Mouse (Mus musculus): Measurements from ENCODE around the gene Taf1c. TPM values are rescaled to one million over a fixed set of nuclear protein-coding genes. Genes with fewer than 3 reads are reported as not detected.
A peak's percentile ranks its signal among the peaks of the same experiment; 100 is the strongest.

Taf1c gene
- polyA plus RNA-seq, 1 experiment from 2014 or later: 16.7 TPM

GRCm38 (mm10) chr8:119622555-119622954 lies 17.5 kb upstream of the Taf1c start:
- H3K4me3 ChIP-seq: no peak overlapping the region
- no peak overlapping the region for H3K9ac ChIP-seq (replicated peaks)
- no peaks in the 10 kb centered on the region for H3K27me3 ChIP-seq
- H3K4me1 ChIP-seq: 0 out of 2 replicates have a peak, but pooled peaks cover 4% of the 10 kb centered on the region
- no peak for ATAC-seq (ENCODE audit: low FRiP score, low read depth)
- WGBS: 58% methylated on average over 4 of the region's 4 CpGs
- H3K36me3 ChIP-seq: no peaks in the 10 kb centered on the region
- no peak overlapping the region for H3K27ac ChIP-seq (replicated peaks)
- no peak overlapping the region for H3K4me2 ChIP-seq (replicated peaks)
- H3K9me3 ChIP-seq: no peaks in the 10 kb centered on the region

- no peak for ATAC-seq (ENCODE audit: low FRiP score, low read depth)
- 0 out of 2 replicates have a peak, but pooled peaks cover 3% of the 10 kb centered on the region for H3K4me1 ChIP-seq
- H3K4me2 ChIP-seq (replicated peaks): no peak overlapping the region
- no peak overlapping the region for H3K4me3 ChIP-seq
- H3K27ac ChIP-seq (replicated peaks): no peak overlapping the region
- no peak overlapping the region for H3K9ac ChIP-seq (replicated peaks)
- no peaks in the 10 kb centered on the region for H3K36me3 ChIP-seq
- H3K9me3 ChIP-seq: no peaks in the 10 kb centered on the region
- WGBS: 91% methylated on average over 14 of the region's 14 CpGs
- H3K27me3 ChIP-seq: no peaks in the 10 kb centered on the region
These were observed 15.9 kb upstream of the Taf1c start for GRCm38 (mm10) chr8:119620848-119621465.

- H3K4me3 ChIP-seq: no peak overlapping the region
- H3K4me2 ChIP-seq (replicated peaks): no peak overlapping the region
- WGBS: 78% methylated on average over 6 of the region's 6 CpGs
- ATAC-seq (ENCODE audit: low FRiP score, low read depth): no peak
- no peak overlapping the region for H3K27ac ChIP-seq (replicated peaks)
- H3K9me3 ChIP-seq: no peaks in the 10 kb centered on the region
- no peaks in the 10 kb centered on the region for H3K36me3 ChIP-seq
- H3K4me1 ChIP-seq: 0 out of 2 replicates have a peak, but pooled peaks cover 3% of the 10 kb centered on the region
- H3K9ac ChIP-seq (replicated peaks): no peak overlapping the region
- no peaks in the 10 kb centered on the region for H3K27me3 ChIP-seq
These were observed 15.3 kb upstream of the Taf1c start for GRCm38 (mm10) chr8:119620116-119620840.

- Histone ChIP-seq H3K9ac (replicated peaks) (no peak overlapping the region), H3K36me3 (no peaks in the 10 kb centered on the region), H3K27me3 (no peaks in the 10 kb centered on the region), H3K4me2 (replicated peaks) (no peak overlapping the region), H3K4me1 (0 out of 2 replicates have a peak, but pooled peaks cover 3% of the 10 kb centered on the region), H3K27ac (replicated peaks) (no peak overlapping the region), H3K4me3 (no peak overlapping the region), H3K9me3 (no peaks in the 10 kb centered on the region)
- 79% methylated on average over 5 of the region's 5 CpGs for WGBS
- no peak for ATAC-seq (ENCODE audit: low FRiP score, low read depth)
These were observed 13.9 kb upstream of the Taf1c start for GRCm38 (mm10) chr8:119618887-119619286.

- Histone ChIP-seq H3K9ac (replicated peaks) (no peak overlapping the region), H3K27me3 (no peaks in the 10 kb centered on the region), H3K9me3 (no peaks in the 10 kb centered on the region), H3K4me3 (no peak overlapping the region), H3K36me3 (no peaks in the 10 kb centered on the region), H3K4me1 (0 out of 2 replicates have a peak, but pooled peaks cover 3% of the 10 kb centered on the region), H3K4me2 (replicated peaks) (no peak overlapping the region), H3K27ac (replicated peaks) (no peak overlapping the region)
- WGBS: 90% methylated on average over 5 of the region's 5 CpGs
- no peak for ATAC-seq (ENCODE audit: low FRiP score, low read depth)
These were observed 12.6 kb upstream of the Taf1c start for GRCm38 (mm10) chr8:119617586-119617985.

- 91% methylated on average over 4 of the region's 4 CpGs for WGBS
- no peak for ATAC-seq (ENCODE audit: low FRiP score, low read depth)
- no peaks in the 10 kb centered on the region for H3K4me1 ChIP-seq
- H3K27me3 ChIP-seq: no peaks in the 10 kb centered on the region
- no peaks in the 10 kb centered on the region for H3K36me3 ChIP-seq
- no peaks in the 10 kb centered on the region for H3K9me3 ChIP-seq
- no peak overlapping the region for H3K4me3 ChIP-seq
- H3K27ac ChIP-seq (replicated peaks): no peak overlapping the region
- no peak overlapping the region for H3K4me2 ChIP-seq (replicated peaks)
- no peak overlapping the region for H3K9ac ChIP-seq (replicated peaks)
These were observed 11.8 kb upstream of the Taf1c start for GRCm38 (mm10) chr8:119616811-119617210.

GRCm38 (mm10) chr8:119616358-119616757 lies 11.3 kb upstream of the Taf1c start:
- H3K4me3 ChIP-seq: no peak overlapping the region
- ATAC-seq (ENCODE audit: low FRiP score, low read depth): no peak
- no peak overlapping the region for H3K9ac ChIP-seq (replicated peaks)
- H3K27me3 ChIP-seq: no peaks in the 10 kb centered on the region
- H3K9me3 ChIP-seq: no peaks in the 10 kb centered on the region
- no peaks in the 10 kb centered on the region for H3K4me1 ChIP-seq
- H3K27ac ChIP-seq (replicated peaks): no peak overlapping the region
- WGBS: 76% methylated on average over 7 of the region's 7 CpGs
- H3K4me2 ChIP-seq (replicated peaks): no peak overlapping the region
- H3K36me3 ChIP-seq: no peaks in the 10 kb centered on the region

GRCm38 (mm10) chr8:119615096-119615495 lies 10.1 kb upstream of the Taf1c start:
- Histone ChIP-seq H3K36me3 (no peaks in the 10 kb centered on the region), H3K9ac (replicated peaks) (no peak overlapping the region), H3K4me2 (replicated peaks) (no peak overlapping the region), H3K9me3 (no peaks in the 10 kb centered on the region), H3K27me3 (no peaks in the 10 kb centered on the region), H3K4me1 (no peaks in the 10 kb centered on the region), H3K27ac (replicated peaks) (no peak overlapping the region), H3K4me3 (no peak overlapping the region)
- ATAC-seq (ENCODE audit: low FRiP score, low read depth): no peak
- 75% methylated on average over 14 of the region's 14 CpGs for WGBS

- Histone ChIP-seq H3K4me2 (replicated peaks) (no peak within 1 kb of the TSS), H3K9ac (replicated peaks) (no peak within 1 kb of the TSS; the same call in 1 of the 2 replicates), H3K36me3 (no peaks in the 10 kb centered on the region), H3K27ac (replicated peaks) (no peak within 1 kb of the TSS), H3K9me3 (peaks cover 6% of the 10 kb centered on the region; the same call in 1 of the 2 replicates), H3K4me3 (no peak within 1 kb of the TSS), H3K27me3 (no peaks in the 10 kb centered on the region), H3K4me1 (no peaks in the 10 kb centered on the region)
- WGBS: 85% methylated on average over 26 of the region's 26 CpGs
- no peak for ATAC-seq (ENCODE audit: low FRiP score, low read depth)
These were observed 7.4 kb upstream of the Taf1c start, which contains the start of gene Adad2 for GRCm38 (mm10) chr8:119612471-119612870. Adad2 (plus strand) TSS chr8:119612747.

GRCm38 (mm10) chr8:119606224-119606623 lies 1.2 kb upstream of the Taf1c start:
- Histone ChIP-seq H3K27ac (replicated peaks) (no peak overlapping the region), H3K4me3 (no peak overlapping the region), H3K36me3 (peaks cover 17% of the 10 kb centered on the region), H3K4me2 (replicated peaks) (no peak overlapping the region), H3K9me3 (peaks cover 6% of the 10 kb centered on the region; the same call in 1 of the 2 replicates), H3K27me3 (no peaks in the 10 kb centered on the region), H3K9ac (replicated peaks) (no peak overlapping the region), H3K4me1 (peaks cover 11% of the 10 kb centered on the region)
- WGBS: 78% methylated on average over 2 of the region's 2 CpGs
- ATAC-seq (ENCODE audit: low FRiP score, low read depth): no peak

- peaks cover 6% of the 10 kb centered on the region; the same call in 1 of the 2 replicates for H3K9me3 ChIP-seq
- peak overlapping the region; percentile 81 for H3K4me3 ChIP-seq
- WGBS: 42% methylated on average over 12 of the region's 12 CpGs
- peaks cover 11% of the 10 kb centered on the region for H3K4me1 ChIP-seq
- peak overlapping the region; percentile 79 for H3K9ac ChIP-seq (replicated peaks)
- ATAC-seq (ENCODE audit: low FRiP score, low read depth): no peak
- no peaks in the 10 kb centered on the region for H3K27me3 ChIP-seq
- no peak overlapping the region for H3K27ac ChIP-seq (replicated peaks)
- peak overlapping the region; percentile 93 for H3K4me2 ChIP-seq (replicated peaks)
- peaks cover 35% of the 10 kb centered on the region for H3K36me3 ChIP-seq
These were observed 621 bp downstream of the Taf1c start for GRCm38 (mm10) chr8:119604398-119604803.

GRCm38 (mm10) chr8:119603771-119604170 lies 1.3 kb downstream of the Taf1c start:
- peaks cover 42% of the 10 kb centered on the region for H3K36me3 ChIP-seq
- no peak overlapping the region for H3K27ac ChIP-seq (replicated peaks)
- WGBS: 93% methylated on average over 4 of the region's 4 CpGs
- peaks cover 11% of the 10 kb centered on the region for H3K4me1 ChIP-seq
- ATAC-seq (ENCODE audit: low FRiP score, low read depth): no peak
- H3K9me3 ChIP-seq: peaks cover 2% of the 10 kb centered on the region; the same call in 1 of the 2 replicates
- peak overlapping the region; percentile 93 for H3K4me2 ChIP-seq (replicated peaks)
- peak overlapping the region; percentile 79 for H3K9ac ChIP-seq (replicated peaks)
- H3K27me3 ChIP-seq: no peaks in the 10 kb centered on the region
- peak overlapping the region; percentile 81; the same call in 1 of the 2 replicates for H3K4me3 ChIP-seq

All from midbrain, embryonic 12.5 days (tissue).